Mouse (Mus musculus): Measurements from ENCODE around the gene Sh2d6.

DNA sequence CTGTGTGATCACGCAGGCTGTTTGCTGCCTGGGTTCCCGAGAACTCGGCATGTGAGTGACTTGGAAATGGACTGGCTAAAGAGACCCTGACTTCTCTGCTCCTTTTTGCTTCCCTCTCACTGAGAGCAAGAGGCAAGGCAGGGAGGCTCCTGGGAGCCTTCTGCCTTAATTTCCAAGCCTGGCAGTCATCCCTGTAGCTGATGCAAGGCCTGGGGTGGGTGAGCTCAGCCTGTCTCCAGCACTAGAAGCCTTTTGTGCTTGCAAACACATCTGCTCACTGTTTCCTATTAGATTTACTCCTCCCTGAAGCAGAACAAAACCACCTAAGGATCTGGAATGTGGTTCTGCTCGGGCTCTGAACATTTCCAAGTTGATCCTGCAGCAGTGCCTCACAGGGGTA is 12.9 kb downstream of the Sh2d6 start:
- TF ChIP-seq CTCF (IDR thresholded peaks at IDR 0.05; ENCODE audit: borderline replicate concordance, insufficient read depth, low read length) = no peak
- no peak; the same call in 1 of the 2 replicates for TF ChIP-seq POLR2A (IDR thresholded peaks at IDR 0.05; ENCODE audit: low read depth, low read length)

Data from embryonic fibroblast, embryonic 13.5 days (primary cell).